Mouse (Mus musculus) layer of hippocampus, postnatal 14 days (tissue): Measurements from ENCODE around the gene Dzip1. TPM values are rescaled to one million over a fixed set of nuclear protein-coding genes. Genes with fewer than 3 reads are reported as not detected.

Source experiments
- DNase-seq, 2 experiments: peaks; one replicate each; pipeline ENCODE4 v3.0.0; 2021 to 2022; ENCODE audit warnings: low spot score in 2 of 2, mixed read lengths in 1 of 2
- total RNA-seq, 2 experiments: library from RNA; stranded (reverse); gene quantifications; 2 replicates each; pipeline ENCODE4 v1.2.3; 2021

The Dzip1 gene
- total RNA-seq, 2 experiments from 2014 or later, result 92.5 to 103 TPM

DNA sequence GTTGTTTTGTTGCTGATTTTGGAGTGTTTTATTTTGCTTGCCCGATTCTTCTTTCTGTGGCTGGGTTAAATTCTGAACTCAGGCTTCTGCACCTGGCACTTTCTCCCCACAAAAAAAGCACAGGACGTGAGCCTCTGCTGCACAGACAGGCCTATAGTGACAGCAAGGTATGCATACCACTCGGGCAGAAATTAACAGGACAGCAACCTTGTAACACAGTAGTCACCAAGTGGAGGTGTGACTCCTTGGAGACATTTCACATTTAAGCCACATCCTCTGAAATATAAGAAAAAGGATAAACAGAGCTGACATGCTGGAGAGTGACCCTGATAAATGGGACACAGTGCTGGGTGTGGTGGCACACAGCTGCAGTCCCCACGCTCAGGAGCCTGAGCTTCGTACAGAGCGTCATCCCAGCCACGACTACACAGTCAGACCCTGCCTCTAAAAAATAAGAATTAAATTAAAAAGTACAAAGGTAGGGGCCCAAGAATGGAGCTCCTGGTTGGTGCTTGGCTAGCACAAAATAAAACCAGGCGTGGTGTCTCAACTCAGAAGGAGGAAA, 86.6 kb downstream of the Dzip1 start:
- DNase-seq, result no peak

DNA sequence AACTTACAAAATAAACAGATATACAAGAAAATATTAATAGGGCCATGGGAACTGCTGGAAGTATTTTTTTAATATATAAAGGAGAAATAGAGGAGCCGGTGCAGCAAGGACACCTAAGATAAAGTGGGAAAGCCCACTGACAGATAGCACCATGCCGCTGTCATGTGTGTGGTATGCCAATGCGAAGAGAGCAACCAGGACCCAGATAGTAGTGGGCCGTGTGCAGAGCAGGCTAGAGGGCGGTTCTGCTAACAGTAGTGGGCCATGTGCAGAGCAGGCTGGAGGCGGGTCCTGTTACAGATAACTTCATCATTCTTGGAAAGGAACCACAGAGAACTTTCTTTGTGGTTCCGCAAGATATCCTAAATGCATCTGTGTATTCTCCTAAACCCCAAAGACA, 88.5 kb downstream of the Dzip1 start:
- no peak for DNase-seq

DNA sequence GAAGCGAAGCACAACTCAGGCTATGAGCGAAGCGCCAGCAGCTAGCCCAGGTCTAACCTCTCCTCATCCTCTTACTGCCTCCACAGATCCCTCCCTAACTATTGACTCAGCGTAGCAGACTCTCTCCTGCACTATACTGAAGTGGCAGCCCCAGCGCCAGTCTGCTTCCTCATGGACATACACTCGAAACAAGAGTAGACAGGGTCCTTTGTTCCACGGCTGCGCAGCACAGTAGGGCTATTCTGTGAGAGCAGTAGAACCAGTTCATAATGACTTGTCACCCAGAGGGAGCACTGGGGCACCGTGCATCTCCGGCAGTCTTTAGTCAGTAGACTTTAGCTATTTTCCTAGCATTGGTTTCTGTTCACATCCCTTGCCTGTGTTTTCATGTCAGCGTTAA, 89.1 kb downstream of the Dzip1 start:
- DNase-seq, result no peak

DNA sequence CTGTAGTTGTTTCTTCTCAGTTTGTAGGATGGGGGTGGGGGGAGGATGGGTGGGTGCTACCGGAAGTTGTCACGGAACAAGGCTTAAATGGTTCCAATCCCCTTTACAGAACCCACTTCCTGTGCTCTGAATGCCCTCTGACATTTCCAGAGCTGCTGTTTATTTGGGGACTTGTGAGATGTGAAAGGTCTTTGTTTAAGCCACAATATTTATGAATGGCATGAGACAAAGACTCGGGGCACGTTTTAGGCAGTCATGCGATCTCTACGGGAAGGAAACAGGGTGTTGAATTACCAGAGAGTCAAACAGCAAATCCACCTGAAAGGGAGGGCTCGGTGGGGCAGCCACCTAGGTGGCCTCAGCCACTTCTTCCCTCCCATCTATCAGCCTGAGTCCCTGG, 90.9 kb downstream of the Dzip1 start:
- DNase-seq, result no peak

DNA sequence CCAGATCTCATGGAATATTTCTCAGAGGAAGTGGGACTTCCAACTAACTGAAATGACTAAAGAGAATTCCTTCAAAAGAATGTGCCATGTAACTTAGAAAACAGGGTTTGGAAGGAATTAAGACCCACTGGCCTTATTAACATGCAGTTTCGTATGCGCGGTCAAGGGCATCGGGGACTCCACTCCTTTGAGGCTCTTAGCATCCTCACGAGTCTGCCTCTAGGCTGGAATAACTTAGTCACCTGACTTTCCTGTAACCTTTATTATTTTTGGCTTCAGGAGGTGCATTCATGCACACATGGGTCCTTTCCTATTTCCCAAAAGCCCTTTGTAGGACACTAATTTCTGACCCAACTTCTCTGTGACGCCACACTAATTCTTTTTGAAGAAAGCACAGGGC, 92.0 kb downstream of the Dzip1 start:
- DNase-seq, result no peak

DNA sequence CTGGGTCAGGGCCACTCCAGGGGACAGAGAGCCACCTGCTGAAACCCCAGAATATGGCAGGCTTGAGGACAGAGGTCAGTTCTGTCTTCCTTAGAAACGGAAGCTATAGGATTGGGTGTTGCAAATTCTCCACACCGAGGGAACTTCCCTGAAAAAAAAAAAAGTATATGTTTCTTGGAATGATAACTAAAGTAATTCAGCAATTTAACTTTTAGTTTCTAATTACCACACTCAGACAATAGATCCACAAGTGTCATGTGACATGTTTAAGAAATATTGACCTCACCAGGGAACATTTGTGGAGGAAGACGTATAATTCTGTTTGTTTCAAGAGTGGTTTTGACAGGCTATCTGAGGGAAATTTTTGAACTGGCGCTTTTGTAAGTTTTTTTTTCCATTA, 93.7 kb downstream of the Dzip1 start:
- DNase-seq, result no peak

DNA sequence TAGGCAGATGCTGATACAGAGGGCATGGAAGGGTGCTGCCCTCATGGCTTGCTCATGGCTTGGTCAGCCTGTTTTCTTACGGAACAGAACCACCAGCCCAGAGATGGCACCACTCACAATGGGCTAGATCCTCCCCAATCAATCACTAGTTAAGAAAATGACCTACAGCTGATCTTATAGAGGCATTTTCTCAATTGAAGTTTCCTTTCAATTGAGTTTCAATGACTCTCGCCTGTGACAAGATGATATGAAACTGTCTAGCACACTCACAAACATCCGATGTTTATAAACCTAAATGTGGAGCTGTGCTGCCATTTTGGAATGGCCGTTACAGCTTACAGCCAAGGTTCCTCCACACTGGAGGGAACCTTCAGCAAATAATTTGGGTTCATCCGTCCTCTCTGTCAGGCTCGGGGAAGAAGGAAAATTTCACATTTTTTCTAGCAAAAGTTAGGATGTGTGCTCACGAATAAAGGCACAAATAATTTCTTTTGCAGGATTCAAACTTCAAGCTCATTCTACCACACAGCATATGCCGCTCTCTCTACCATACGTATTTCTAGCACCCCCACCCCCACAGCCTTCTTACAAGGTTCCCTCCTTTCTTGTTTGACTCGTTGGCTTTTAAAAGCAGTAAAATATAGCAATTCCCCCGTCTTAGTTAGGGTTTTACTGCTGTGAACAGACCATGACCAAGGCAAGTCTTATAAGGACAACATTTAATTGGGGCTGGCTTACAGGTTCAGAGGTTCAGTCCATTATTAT, 95.7 kb downstream of the Dzip1 start:
- DNase-seq, result no peak

DNA sequence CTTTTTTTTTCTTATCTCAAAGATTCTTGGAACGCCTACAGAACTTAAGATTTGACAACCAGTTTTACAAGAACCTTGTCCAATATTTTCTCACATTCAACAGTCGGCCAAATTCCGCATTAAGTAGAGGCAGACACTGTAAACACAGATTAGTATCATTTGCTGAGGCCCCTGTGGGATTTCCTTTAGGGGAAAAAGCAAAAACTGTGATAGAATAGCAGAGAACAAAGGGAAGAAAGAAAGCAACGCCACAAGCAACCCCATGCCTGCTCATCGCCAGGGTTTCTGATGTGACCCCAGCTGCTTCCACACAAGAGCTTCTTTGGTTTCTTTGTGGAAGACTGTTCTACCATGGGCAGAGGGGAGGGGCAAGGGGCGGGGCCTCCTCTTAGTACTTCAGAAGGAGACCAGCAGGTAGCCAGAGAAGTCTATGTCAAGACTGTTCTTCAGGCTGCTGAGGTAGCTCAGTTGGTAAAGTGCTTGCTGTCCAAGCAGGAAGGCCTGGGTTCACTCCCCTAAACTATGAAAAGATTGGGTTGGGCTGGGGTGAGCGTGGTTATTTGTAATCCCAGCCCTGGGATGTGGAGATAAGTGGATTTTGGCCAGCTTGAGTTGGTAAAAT, 97.9 kb downstream of the Dzip1 start:
- no peak for DNase-seq

DNA sequence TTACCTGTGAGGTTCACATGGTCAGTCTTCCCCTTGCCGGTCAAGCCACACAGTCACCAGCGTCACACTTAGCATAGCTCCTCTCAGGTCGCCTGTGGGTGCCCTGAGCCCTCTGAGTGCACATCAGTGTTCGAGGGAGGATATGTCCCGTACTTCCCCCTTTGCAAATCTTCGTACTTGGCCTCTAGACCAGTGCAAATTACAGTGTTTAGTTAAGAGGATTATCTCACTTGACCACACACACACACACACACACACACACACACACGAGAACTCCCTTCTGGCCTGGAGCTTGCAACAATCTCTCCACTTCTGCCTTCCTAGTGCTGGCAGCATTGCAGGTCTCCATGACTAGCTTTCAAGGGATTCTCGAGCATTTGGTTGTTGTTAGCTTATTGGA, 98.9 kb downstream of the Dzip1 start:
- DNase-seq, result no peak

Other genes with a start within 250 kb of the Dzip1 start
- 10 to 100 TPM in 1 of 2 experiments, 1 to 10 TPM in 1; 8.8 to 10.3 TPM for gene Abcc4, start 219.2 kb downstream of the Dzip1 start, total RNA-seq
- 10 to 100 TPM; 26.4 to 26.6 TPM for gene Cldn10, start 137.6 kb downstream of the Dzip1 start, total RNA-seq
- gene Dnajc3, start 12.5 kb upstream of the Dzip1 start, total RNA-seq, result 10 to 100 TPM; 35.1 to 39.3 TPM
- 10 to 100 TPM; 26.8 to 32.6 TPM for gene Uggt2, start 174.0 kb upstream of the Dzip1 start, total RNA-seq
- gene Hs6st3, start 212.9 kb upstream of the Dzip1 start, total RNA-seq, result 10 to 100 TPM; 69.4 to 83.3 TPM